Mouse (Mus musculus): ENCODE measurements at regions not wholly inside any gene's neighbourhood (a gene's known extent, or its start where the extent isn't known, plus 50 kb on each side); places are given as distances from the start of the nearest gene placed in this dataset.

DNA sequence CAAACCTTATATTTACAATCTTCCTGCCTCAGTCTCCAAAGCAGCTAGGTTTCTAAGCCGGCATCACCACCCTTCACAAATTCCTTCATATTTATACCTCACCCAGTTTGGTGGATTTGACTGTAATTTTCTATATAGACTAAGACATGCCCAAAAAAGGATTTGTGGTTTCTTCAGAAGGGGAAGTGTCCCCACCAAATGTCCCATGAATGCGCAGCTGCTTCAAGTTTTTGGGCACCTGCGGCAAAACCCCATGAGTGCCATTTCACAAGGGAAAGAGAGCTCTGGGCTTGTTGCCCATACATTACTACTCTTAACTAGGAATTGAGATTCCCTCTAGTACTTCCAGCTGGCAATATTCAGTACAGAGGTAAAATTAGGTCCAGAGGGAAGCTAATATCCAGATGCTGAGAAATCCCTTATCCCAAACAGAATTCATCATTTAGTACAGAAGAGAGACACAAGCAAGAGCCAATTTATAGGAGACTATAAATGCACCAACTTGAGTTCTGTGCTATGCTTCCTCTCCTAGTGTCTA lies 990.6 kb downstream of the Diaph3 start:
- H3K4me3 ChIP-seq (ENCODE audit: low read depth, low read length), result no peak overlapping the region
- no peaks in the 10 kb centered on the region for H3K9me3 ChIP-seq (ENCODE audit: control insufficient read depth)
- H3K4me1 ChIP-seq (replicated peaks; ENCODE audit: control insufficient read depth, insufficient read depth, low read length), result no peaks in the 10 kb centered on the region
- H3K27ac ChIP-seq (ENCODE audit: low read depth, low read length), result no peak overlapping the region
- 92% methylated on average over 3 of the region's 3 CpGs for WGBS
- no peaks in the 10 kb centered on the region for H3K27me3 ChIP-seq (replicated peaks; ENCODE audit: control insufficient read depth, insufficient read depth, low read length)
- H3K36me3 ChIP-seq (ENCODE audit: control insufficient read depth, insufficient read depth), result no peaks in the 10 kb centered on the region
- no peak overlapping the region for H3K4me2 ChIP-seq (replicated peaks; ENCODE audit: low read depth)
- no peak for ATAC-seq
- H3K9ac ChIP-seq (ENCODE audit: low read depth, low read length), result no peak overlapping the region
- TF ChIP-seq CTCF (IDR thresholded peaks at IDR 0.05; ENCODE audit: low read depth), result no peak

DNA sequence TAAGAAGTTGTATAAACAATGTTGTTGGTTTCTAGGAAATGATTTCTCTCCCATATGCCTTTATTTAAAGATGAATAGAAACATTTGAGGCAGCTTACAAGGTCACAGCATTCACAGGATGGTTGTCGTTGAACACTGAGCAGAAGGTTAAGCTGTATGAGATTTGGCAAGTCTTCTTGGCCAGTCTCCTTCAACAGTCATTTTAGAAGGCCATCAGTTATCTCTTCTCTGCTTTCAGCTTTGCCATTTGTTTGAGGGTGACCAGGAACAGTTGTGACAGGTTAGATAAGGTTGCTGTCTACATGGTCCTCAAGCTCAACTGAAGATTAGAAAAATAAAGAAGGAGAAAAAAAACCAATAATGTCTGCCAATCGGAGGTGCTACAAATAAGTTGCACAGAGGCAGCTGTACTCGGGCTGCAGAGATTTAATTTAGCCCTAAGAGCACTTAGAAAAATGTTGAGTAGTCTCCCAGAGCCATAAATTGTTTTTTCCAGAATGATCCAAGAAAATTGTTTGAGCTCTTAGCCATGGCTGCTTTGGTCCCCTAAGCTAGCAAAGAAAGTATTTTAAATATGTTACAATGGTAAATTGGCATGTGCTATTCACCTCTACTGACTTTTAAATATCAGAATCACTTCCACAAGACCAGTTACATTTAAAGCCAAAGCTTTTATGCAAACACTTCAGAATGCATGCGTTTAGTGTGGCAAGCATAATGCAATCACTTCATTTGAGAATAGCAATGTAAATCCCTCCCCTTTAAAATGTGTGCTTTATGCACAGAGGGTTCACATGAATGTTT lies 1025.6 kb downstream of the Diaph3 start:
- Histone ChIP-seq H3K9ac (ENCODE audit: low read depth, low read length) (no peak overlapping the region), H3K9me3 (ENCODE audit: control insufficient read depth) (no peaks in the 10 kb centered on the region), H3K27ac (ENCODE audit: low read depth, low read length) (no peak overlapping the region), H3K36me3 (ENCODE audit: control insufficient read depth, insufficient read depth) (no peaks in the 10 kb centered on the region), H3K4me3 (ENCODE audit: low read depth, low read length) (no peak overlapping the region), H3K27me3 (replicated peaks; ENCODE audit: control insufficient read depth, insufficient read depth, low read length) (no peaks in the 10 kb centered on the region), H3K4me1 (replicated peaks; ENCODE audit: control insufficient read depth, insufficient read depth, low read length) (no peaks in the 10 kb centered on the region), H3K4me2 (replicated peaks; ENCODE audit: low read depth) (no peak overlapping the region)
- no peak for TF ChIP-seq CTCF (IDR thresholded peaks at IDR 0.05; ENCODE audit: low read depth)
- WGBS, result 55% methylated on average over 4 of the region's 4 CpGs
- no peak for ATAC-seq

DNA sequence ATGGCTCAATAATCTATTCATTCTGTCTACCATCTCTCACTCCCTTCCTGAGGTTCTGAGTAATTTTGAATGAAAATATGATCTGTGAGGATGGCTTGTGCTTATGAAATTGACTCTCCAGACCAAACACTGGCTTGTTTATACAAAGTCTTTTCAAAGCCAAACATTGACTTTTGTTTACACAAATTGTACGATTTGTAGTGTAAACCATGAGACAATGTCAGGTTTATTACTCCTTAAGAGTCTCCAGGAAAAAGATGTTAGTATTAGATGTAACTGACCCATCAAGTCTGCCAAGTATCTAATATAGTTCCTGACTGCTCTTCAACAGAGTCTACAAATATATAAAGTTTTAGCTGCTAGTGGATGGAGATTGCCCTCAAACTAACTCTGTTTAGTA lies 1039.5 kb downstream of the Diaph3 start:
- Histone ChIP-seq H3K9ac (ENCODE audit: low read depth, low read length) (no peak overlapping the region), H3K4me3 (ENCODE audit: low read depth, low read length) (no peak overlapping the region), H3K36me3 (ENCODE audit: control insufficient read depth, insufficient read depth) (no peaks in the 10 kb centered on the region), H3K4me2 (replicated peaks; ENCODE audit: low read depth) (no peak overlapping the region), H3K4me1 (replicated peaks; ENCODE audit: control insufficient read depth, insufficient read depth, low read length) (no peaks in the 10 kb centered on the region), H3K27me3 (replicated peaks; ENCODE audit: control insufficient read depth, insufficient read depth, low read length) (no peaks in the 10 kb centered on the region), H3K9me3 (ENCODE audit: control insufficient read depth) (no peaks in the 10 kb centered on the region), H3K27ac (ENCODE audit: low read depth, low read length) (no peak overlapping the region)
- 18% methylated on average over 1 of the region's 1 CpGs for WGBS
- no peak for ATAC-seq
- TF ChIP-seq CTCF (IDR thresholded peaks at IDR 0.05; ENCODE audit: low read depth), result no peak

DNA sequence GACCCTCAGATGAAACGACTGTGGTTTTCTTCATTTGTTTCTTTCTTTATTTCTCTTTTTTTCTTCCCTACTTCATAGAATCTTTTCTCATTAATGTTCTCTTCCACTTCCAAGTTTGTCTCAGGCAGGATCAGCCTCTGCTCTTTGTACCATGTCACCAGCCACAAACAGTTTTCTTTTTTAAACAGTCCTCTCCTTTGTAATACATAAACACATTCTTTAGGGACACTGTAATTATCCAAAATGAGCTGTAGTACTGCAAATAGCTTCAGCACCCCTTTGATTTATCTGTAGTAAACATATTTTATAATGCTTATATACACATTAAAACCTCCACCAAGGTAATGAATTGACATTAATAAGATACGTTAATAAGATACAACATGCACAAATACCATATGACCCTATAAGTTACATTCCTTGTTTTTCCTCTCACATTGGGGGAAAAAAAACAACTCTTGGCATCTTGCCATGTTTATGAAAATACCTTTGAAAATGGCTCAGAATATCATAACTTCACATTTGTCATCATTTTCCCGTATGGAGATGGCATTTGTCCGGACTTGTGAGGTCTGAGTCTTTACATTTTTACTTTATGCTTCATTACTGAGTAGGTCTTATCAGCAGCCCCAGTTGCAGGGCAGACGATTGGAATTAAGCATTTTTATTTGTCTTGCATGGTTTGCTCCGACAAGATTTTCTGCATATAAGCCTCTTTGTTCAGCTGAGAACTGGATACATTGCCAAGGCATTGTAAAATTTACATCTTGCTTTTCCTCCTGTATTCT lies 1070.5 kb downstream of the Diaph3 start:
- Histone ChIP-seq H3K9ac (ENCODE audit: low read depth, low read length) (no peak overlapping the region), H3K4me2 (replicated peaks; ENCODE audit: low read depth) (no peak overlapping the region), H3K27ac (ENCODE audit: low read depth, low read length) (no peak overlapping the region), H3K9me3 (ENCODE audit: control insufficient read depth) (no peaks in the 10 kb centered on the region), H3K4me3 (ENCODE audit: low read depth, low read length) (no peak overlapping the region), H3K27me3 (replicated peaks; ENCODE audit: control insufficient read depth, insufficient read depth, low read length) (no peaks in the 10 kb centered on the region), H3K36me3 (ENCODE audit: control insufficient read depth, insufficient read depth) (no peaks in the 10 kb centered on the region), H3K4me1 (replicated peaks; ENCODE audit: control insufficient read depth, insufficient read depth, low read length) (no peaks in the 10 kb centered on the region)
- 51% methylated on average over 6 of the region's 6 CpGs for WGBS
- ATAC-seq, result no peak
- no peak for TF ChIP-seq CTCF (IDR thresholded peaks at IDR 0.05; ENCODE audit: low read depth)

DNA sequence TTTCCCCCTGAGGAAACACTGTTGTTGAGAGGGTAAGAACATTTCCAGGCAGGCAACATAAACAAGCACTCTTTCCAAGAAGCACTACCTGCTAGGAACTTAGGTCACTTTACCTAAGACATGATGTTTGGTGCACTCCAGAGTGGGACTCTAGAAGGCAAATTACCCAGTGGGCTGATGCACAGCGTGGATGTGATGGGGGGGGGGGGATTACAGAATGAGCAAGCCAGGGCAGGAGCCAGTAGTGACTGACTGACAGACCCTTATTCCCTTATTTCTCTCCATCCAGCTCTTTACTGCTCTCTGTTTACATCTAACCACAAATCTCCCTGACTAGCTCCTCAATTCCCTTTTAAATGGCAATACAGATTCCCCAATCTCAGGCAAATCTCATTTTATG lies 1071.7 kb downstream of the Diaph3 start:
- no peak overlapping the region for H3K4me2 ChIP-seq (replicated peaks; ENCODE audit: low read depth)
- H3K4me1 ChIP-seq (replicated peaks; ENCODE audit: control insufficient read depth, insufficient read depth, low read length), result no peaks in the 10 kb centered on the region
- TF ChIP-seq CTCF (IDR thresholded peaks at IDR 0.05; ENCODE audit: low read depth), result no peak
- no peaks in the 10 kb centered on the region for H3K9me3 ChIP-seq (ENCODE audit: control insufficient read depth)
- no peak overlapping the region for H3K4me3 ChIP-seq (ENCODE audit: low read depth, low read length)
- H3K27me3 ChIP-seq (replicated peaks; ENCODE audit: control insufficient read depth, insufficient read depth, low read length), result no peaks in the 10 kb centered on the region
- no peak overlapping the region for H3K9ac ChIP-seq (ENCODE audit: low read depth, low read length)
- H3K36me3 ChIP-seq (ENCODE audit: control insufficient read depth, insufficient read depth), result no peaks in the 10 kb centered on the region
- no peak for ATAC-seq
- no peak overlapping the region for H3K27ac ChIP-seq (ENCODE audit: low read depth, low read length)
- 50% methylated on average over 1 of the region's 1 CpGs for WGBS

DNA sequence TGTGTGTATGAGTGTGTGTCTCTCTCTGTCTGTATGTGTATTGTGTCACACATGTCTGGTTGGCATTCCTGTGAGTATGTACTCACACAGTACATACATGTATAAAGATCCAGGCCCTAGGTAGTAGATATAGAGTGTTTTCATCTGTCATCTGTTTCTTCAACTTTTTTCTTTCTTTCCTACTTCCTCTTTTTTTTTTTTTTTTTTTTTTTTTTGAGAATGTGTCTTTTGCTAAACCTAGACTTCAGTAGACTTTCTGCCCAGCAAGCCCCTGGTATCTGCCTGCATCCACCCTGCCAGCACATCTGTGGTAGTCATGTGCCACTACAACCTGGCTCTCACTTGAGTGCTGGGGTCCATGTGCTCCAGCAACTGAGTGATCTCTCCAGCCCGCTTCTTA lies 1073.3 kb downstream of the Diaph3 start:
- Histone ChIP-seq H3K4me3 (ENCODE audit: low read depth, low read length) (no peak overlapping the region), H3K27ac (ENCODE audit: low read depth, low read length) (no peak overlapping the region), H3K36me3 (ENCODE audit: control insufficient read depth, insufficient read depth) (no peaks in the 10 kb centered on the region), H3K27me3 (replicated peaks; ENCODE audit: control insufficient read depth, insufficient read depth, low read length) (no peaks in the 10 kb centered on the region), H3K4me2 (replicated peaks; ENCODE audit: low read depth) (no peak overlapping the region), H3K9me3 (ENCODE audit: control insufficient read depth) (no peaks in the 10 kb centered on the region), H3K9ac (ENCODE audit: low read depth, low read length) (no peak overlapping the region), H3K4me1 (replicated peaks; ENCODE audit: control insufficient read depth, insufficient read depth, low read length) (no peaks in the 10 kb centered on the region)
- TF ChIP-seq CTCF (IDR thresholded peaks at IDR 0.05; ENCODE audit: low read depth), result no peak
- no peak for ATAC-seq
- WGBS, result 89% methylated on average over 1 of the region's 1 CpGs
